In the genomic region with DNA sequence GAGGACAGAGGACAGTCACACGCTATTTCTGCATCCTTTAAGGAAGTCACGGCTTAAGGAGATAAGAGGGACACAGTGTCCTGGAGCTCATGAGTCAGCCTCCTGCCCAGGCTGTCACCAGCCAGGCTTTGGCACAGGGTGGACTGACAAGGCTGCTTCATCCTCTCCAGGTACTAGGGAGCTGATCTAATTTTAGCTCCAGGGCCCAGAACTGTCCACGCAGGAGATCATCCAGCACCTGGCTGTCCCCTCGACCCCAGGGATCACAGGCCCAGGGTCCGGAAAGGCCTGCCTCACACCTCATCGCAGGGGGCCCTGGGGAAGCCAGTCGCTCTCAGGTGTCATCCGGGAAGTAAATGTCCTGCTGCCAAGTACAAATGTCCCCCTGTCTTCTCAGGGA, we compare ENCODE assay signal across 13 mouse cellular contexts.
DNase-seq lines count a peak whose midpoint lies in the region; ATAC-seq and TF ChIP-seq lines count a peak whose summit lies in the region.
"Had no signal": no experiment of that assay in that cellular context is flagged by ENCODE, and none has a peak within 500 bp of the region (broad histone marks: within the 10 kb centered on the region; RNA-seq: fewer than 3 reads in every experiment).

No protein-coding gene starts in this region.

- peaks cover 30% of the 10 kb centered on the region for H3K4me1 ChIP-seq in hindbrain, embryonic 13.5 days (replicated peaks)
- H3K4me1 ChIP-seq in hindbrain, embryonic 12.5 days: peaks cover 20% of the 10 kb centered on the region
- H3K4me1 ChIP-seq in heart, embryonic 16.5 days (ENCODE audit: control insufficient read depth, insufficient read depth, low read length): peaks cover 26% of the 10 kb centered on the region

- peak; percentile 29 for DNase-seq in adrenal gland, postnatal 14 days
- peak; percentile 87 for DNase-seq in cerebellum, adult 9-10 months
- DNase-seq in thymus, postnatal 4 days: no peak
- no peak for DNase-seq in left cerebral cortex, adult 2 months (ENCODE audit: extremely low spot score in 1 of 2, low spot score in 2 of 2)
- DNase-seq in natural killer cell, adult 2 months (ENCODE audit: low spot score in 2 of 2): no peak
- DNase-seq: kidney, adult 9 months; thymus, adult 2 months had no signal

- no peaks in the 10 kb centered on the region for H3K9me3 ChIP-seq in hindbrain, embryonic 13.5 days
- 0 out of 2 replicates have a peak, but pooled peaks cover 4% of the 10 kb centered on the region for H3K9me3 ChIP-seq in hindbrain, embryonic 12.5 days (replicated peaks)
- H3K9me3 ChIP-seq in heart, embryonic 16.5 days (replicated peaks; ENCODE audit: control insufficient read depth, low read length): no peaks in the 10 kb centered on the region; the same call in 1 of the 2 replicates

- no peaks in the 10 kb centered on the region for H3K36me3 ChIP-seq in hindbrain, embryonic 13.5 days
- H3K36me3 ChIP-seq in hindbrain, embryonic 12.5 days: no peaks in the 10 kb centered on the region
- no peaks in the 10 kb centered on the region for H3K36me3 ChIP-seq in heart, embryonic 16.5 days (ENCODE audit: control insufficient read depth, insufficient read depth)

- ATAC-seq in hindbrain, embryonic 13.5 days (ENCODE audit: low FRiP score): no peak
- no peak for ATAC-seq in hindbrain, embryonic 12.5 days (ENCODE audit: low FRiP score)
- peak; percentile 32; the same call in 1 of the 2 replicates for ATAC-seq in heart, embryonic 16.5 days (replicated peaks; ENCODE audit: extremely low read depth, insufficient read depth, low FRiP score)
- ATAC-seq: lung, postnatal 0 days had no signal

- intact Hi-C loops in left cerebral cortex, adult 2 months (cut with DNase I): no loop called here

- no peak overlapping the region for H3K4me2 ChIP-seq in hindbrain, embryonic 13.5 days
- no peak overlapping the region for H3K4me2 ChIP-seq in hindbrain, embryonic 12.5 days (replicated peaks)
- H3K4me2 ChIP-seq in heart, embryonic 16.5 days (ENCODE audit: low read depth, low read length): no peak overlapping the region

- H3K4me3 ChIP-seq in hindbrain, embryonic 13.5 days: no peak overlapping the region
- no peak overlapping the region for H3K4me3 ChIP-seq in hindbrain, embryonic 12.5 days
- H3K4me3 ChIP-seq in heart, embryonic 16.5 days (ENCODE audit: low read length): no peak overlapping the region
- H3K4me3 ChIP-seq in left cerebral cortex, adult 2 months: no peak overlapping the region
- H3K4me3 ChIP-seq: erythroblast, embryonic 14.5 days had no signal

- no peak for TF ChIP-seq CTCF in left cerebral cortex, adult 2 months (IDR thresholded peaks at IDR 0.05)

- peak overlapping the region; percentile 43 for H3K9ac ChIP-seq in hindbrain, embryonic 13.5 days
- no peak overlapping the region for H3K9ac ChIP-seq in hindbrain, embryonic 12.5 days
- H3K9ac ChIP-seq in heart, embryonic 16.5 days (ENCODE audit: low read length): no peak overlapping the region

- 24% methylated on average over 8 of the region's 8 CpGs for WGBS in hindbrain, embryonic 13.5 days
- 25% methylated on average over 8 of the region's 8 CpGs for WGBS in hindbrain, embryonic 12.5 days
- 8% methylated on average over 8 of the region's 8 CpGs for WGBS in heart, embryonic 16.5 days

- H3K27me3 ChIP-seq in hindbrain, embryonic 13.5 days: no peaks in the 10 kb centered on the region
- no peaks in the 10 kb centered on the region for H3K27me3 ChIP-seq in hindbrain, embryonic 12.5 days
- H3K27me3 ChIP-seq in heart, embryonic 16.5 days (ENCODE audit: control insufficient read depth, insufficient read depth, low read length): no peaks in the 10 kb centered on the region
- H3K27me3 ChIP-seq: CH12.LX had no signal

- peak overlapping the region; percentile 23; the same call in 1 of the 2 replicates for H3K27ac ChIP-seq in hindbrain, embryonic 13.5 days
- H3K27ac ChIP-seq in hindbrain, embryonic 12.5 days: no peak overlapping the region
- H3K27ac ChIP-seq in heart, embryonic 16.5 days (ENCODE audit: low read length): no peak overlapping the region
- no peak overlapping the region for H3K27ac ChIP-seq in left cerebral cortex, adult 2 months

Comparison
In these comparisons a context has a peak if more than half of its experiments do, and no peak if none do; other contexts are left out.
1. DNase-seq: peak in adrenal gland, postnatal 14 days (single experiment) and cerebellum, adult 9-10 months (single experiment); none in thymus, postnatal 4 days (single experiment), left cerebral cortex, adult 2 months (0 of 2) and natural killer cell, adult 2 months (0 of 2).